In genomic region chr10:40629140-40629539, GRCm38 (mm10) we compare ENCODE assay signal across 8 mouse cellular contexts. TPM values are rescaled to one million over a fixed set of nuclear protein-coding genes. Genes with fewer than 3 reads are reported as not detected.
DNase-seq lines count a peak whose midpoint lies in the region; ATAC-seq and TF ChIP-seq lines count a peak whose summit lies in the region.

No protein-coding gene starts in this region.

- no peak for ATAC-seq in liver, embryonic 11.5 days (replicated peaks; ENCODE audit: low FRiP score)
- ATAC-seq in midbrain, embryonic 16.5 days, result no peak

- DNase-seq in liver (peak; percentile 41), ZHBTc4 (ENCODE audit: low read depth, low spot score) (peak; percentile 34)
- no peak for DNase-seq in liver, embryonic 11.5 days (ENCODE audit: low spot score)
- peak; percentile 66 to 79 for DNase-seq in cerebellum, postnatal 25 days
- peak; percentile 81 to 82 for DNase-seq in kidney, postnatal 25 days
- DNase-seq in spleen, adult 2 months (ENCODE audit: low read depth in 1 of 2, low spot score in 2 of 2), result peak in 1 of 2 experiments; percentile 14
- no peak for DNase-seq in frontal cortex, postnatal 10 days (ENCODE audit: low spot score in 2 of 2)

- no peak overlapping the region for H3K4me2 ChIP-seq in liver, embryonic 11.5 days
- H3K4me2 ChIP-seq in midbrain, embryonic 16.5 days (ENCODE audit: low read length), result no peak overlapping the region

- no peak overlapping the region for H3K4me3 ChIP-seq in liver, embryonic 11.5 days (ENCODE audit: low read depth, low read length)
- H3K4me3 ChIP-seq in spleen, adult 2 months (ENCODE audit: extremely low read depth, insufficient read depth, insufficient read length), result no peak overlapping the region
- no peak overlapping the region for H3K4me3 ChIP-seq in midbrain, embryonic 16.5 days (ENCODE audit: low read depth, low read length)

- no peaks in the 10 kb centered on the region for H3K27me3 ChIP-seq in liver, embryonic 11.5 days (replicated peaks; ENCODE audit: control insufficient read depth, insufficient read depth, low read length)
- H3K27me3 ChIP-seq in spleen, adult 2 months (ENCODE audit: control insufficient read depth, insufficient read depth, low read length), result no peaks in the 10 kb centered on the region
- no peaks in the 10 kb centered on the region for H3K27me3 ChIP-seq in midbrain, embryonic 16.5 days (ENCODE audit: control insufficient read depth, insufficient read depth, low read depth, low read length)

- H3K36me3 ChIP-seq in liver, embryonic 11.5 days (ENCODE audit: control insufficient read depth, insufficient read depth, low read length), result no peaks in the 10 kb centered on the region
- H3K36me3 ChIP-seq in spleen, adult 2 months (ENCODE audit: control insufficient read depth, insufficient read depth, low read length), result no peaks in the 10 kb centered on the region
- no peaks in the 10 kb centered on the region for H3K36me3 ChIP-seq in midbrain, embryonic 16.5 days (ENCODE audit: control insufficient read depth, insufficient read depth, low read length)

- no peak overlapping the region for H3K9ac ChIP-seq in liver, embryonic 11.5 days (ENCODE audit: low read depth, low read length)
- no peak overlapping the region for H3K9ac ChIP-seq in midbrain, embryonic 16.5 days (ENCODE audit: low read depth, low read length)

- TF ChIP-seq CTCF in spleen, adult 2 months (IDR thresholded peaks at IDR 0.05; ENCODE audit: extremely low read depth, insufficient read depth, insufficient read length, insufficient replicate concordance), result peak; percentile 33; the same call in 1 of the 2 replicates

- H3K4me1 ChIP-seq in liver, embryonic 11.5 days (replicated peaks; ENCODE audit: control insufficient read depth, insufficient read depth, low read length), result no peaks in the 10 kb centered on the region; the same call in 1 of the 2 replicates
- H3K4me1 ChIP-seq in spleen, adult 2 months (ENCODE audit: control insufficient read depth, insufficient read depth, insufficient read length), result no peaks in the 10 kb centered on the region
- H3K4me1 ChIP-seq in midbrain, embryonic 16.5 days (ENCODE audit: control insufficient read depth, insufficient read depth, low read length), result no peaks in the 10 kb centered on the region

- H3K27ac ChIP-seq in liver, embryonic 11.5 days (ENCODE audit: low read depth, low read length), result no peak overlapping the region
- H3K27ac ChIP-seq in spleen, adult 2 months (ENCODE audit: insufficient read depth, low read length), result no peak overlapping the region
- no peak overlapping the region for H3K27ac ChIP-seq in midbrain, embryonic 16.5 days (ENCODE audit: low read length)

- no peak for TF ChIP-seq POLR2A in spleen, adult 2 months (IDR thresholded peaks at IDR 0.05; ENCODE audit: low read depth, low read length)

- WGBS in liver, embryonic 11.5 days, result 68% methylated on average over 7 of the region's 7 CpGs
- whole genome bisulfite sequencing in spleen, adult 2 months, result 77% methylated on average over 7 of the region's 7 CpGs
- 75% methylated on average over 7 of the region's 7 CpGs for WGBS in midbrain, embryonic 16.5 days

- no peaks in the 10 kb centered on the region for H3K9me3 ChIP-seq in liver, embryonic 11.5 days (ENCODE audit: control insufficient read depth, low read length)
- no peaks in the 10 kb centered on the region for H3K9me3 ChIP-seq in midbrain, embryonic 16.5 days (replicated peaks; ENCODE audit: control insufficient read depth, low read length, poor library complexity, severe bottlenecking)

RNA-seq across cellular contexts. Expression of gene Ddo, which starts 0.7 kb away (rescaled TPM):
- 0.21 TPM in 1 of 2 replicates, not detected in the other for polyA plus RNA-seq in liver, embryonic 11.5 days (2014; fragmentation: Nextera tagmentation; extraction: Ambion mirVana)
- 0.20 and 0.71 TPM in 2 replicates for polyA plus RNA-seq in spleen, adult 2 months (2012; rRNA removed)
- 1.2 and 1.3 TPM in 2 replicates for polyA plus RNA-seq in midbrain, embryonic 16.5 days (2015; fragmentation: Nextera tagmentation; extraction: Ambion mirVana)

RNA-seq across cellular contexts. Expression of gene Mettl24, which starts 53.9 kb away (rescaled TPM):
- polyA plus RNA-seq in liver, embryonic 11.5 days (2014; fragmentation: Nextera tagmentation; extraction: Ambion mirVana), result 1.1 and 1.7 TPM in 2 replicates
- polyA plus RNA-seq in spleen, adult 2 months (2012; rRNA removed), result 0.85 and 1.2 TPM in 2 replicates
- polyA plus RNA-seq in midbrain, embryonic 16.5 days (2015; fragmentation: Nextera tagmentation; extraction: Ambion mirVana), result 0.72 and 0.78 TPM in 2 replicates

RNA-seq across cellular contexts. Expression of gene Slc22a16, which starts 59.0 kb away (rescaled TPM):
- polyA plus RNA-seq in liver, embryonic 11.5 days (2014; fragmentation: Nextera tagmentation; extraction: Ambion mirVana), result not detected in 2 replicates
- not detected in 2 replicates for polyA plus RNA-seq in spleen, adult 2 months (2012; rRNA removed)
- polyA plus RNA-seq in midbrain, embryonic 16.5 days (2015; fragmentation: Nextera tagmentation; extraction: Ambion mirVana), result not detected in 2 replicates

Comparison
In these comparisons a context has a peak if more than half of its experiments do, and no peak if none do; other contexts are left out.
1. DNase-seq: peak in liver (single experiment), ZHBTc4 (single experiment), cerebellum, postnatal 25 days (2 of 2) and kidney, postnatal 25 days (2 of 2); none in liver, embryonic 11.5 days (single experiment) and frontal cortex, postnatal 10 days (0 of 2).